Mouse (Mus musculus): ENCODE data around the gene Vegfa. TPM values are rescaled to one million over a fixed set of nuclear protein-coding genes. Genes with fewer than 3 reads are reported as not detected.

The Vegfa gene
- polyA plus RNA-seq, 1 experiment = 52.5 TPM

GRCm38 (mm10) chr17:46049567-46049966 lies 17.4 kb upstream of the Vegfa start:
- Histone ChIP-seq H3K79me3 (ENCODE audit: low read depth) (no peaks in the 10 kb centered on the region), H3K36me3 (ENCODE audit: control insufficient read depth, insufficient read depth) (no peaks in the 10 kb centered on the region), H3ac (ENCODE audit: control insufficient read depth, insufficient read length, low read depth) (no peak overlapping the region), H3K27me3 (ENCODE audit: control insufficient read depth, insufficient read depth, insufficient read length) (no peaks in the 10 kb centered on the region), H3K4me3 (ENCODE audit: insufficient read depth, poor library complexity, severe bottlenecking) (no peak overlapping the region), H3K79me2 (ENCODE audit: control insufficient read depth, insufficient read depth) (no peaks in the 10 kb centered on the region)
- TF ChIP-seq CTCF (IDR thresholded peaks at IDR 0.05; ENCODE audit: control insufficient read depth, insufficient read depth, insufficient read length) (no peak), MYOD1 (IDR thresholded peaks at IDR 0.05; ENCODE audit: control insufficient read depth, insufficient read length, low read depth) (no peak), MAX (IDR thresholded peaks at IDR 0.05) (no peak), MYOG (IDR thresholded peaks at IDR 0.05; ENCODE audit: control insufficient read depth, extremely low read depth, insufficient read length) (no peak), USF1 (IDR thresholded peaks at IDR 0.05; ENCODE audit: low read depth) (no peak), CEBPB (IDR thresholded peaks at IDR 0.05; ENCODE audit: low read depth) (no peak), FOSL1 (IDR thresholded peaks at IDR 0.05; ENCODE audit: insufficient read depth, low read length, poor library complexity, severe bottlenecking) (no peak)

- no peak for TF ChIP-seq MYOG (IDR thresholded peaks at IDR 0.05; ENCODE audit: control insufficient read depth, extremely low read depth, insufficient read length)
- TF ChIP-seq USF1 (IDR thresholded peaks at IDR 0.05; ENCODE audit: low read depth) = no peak
- no peak for TF ChIP-seq MAX (IDR thresholded peaks at IDR 0.05)
- no peak for TF ChIP-seq CEBPB (IDR thresholded peaks at IDR 0.05; ENCODE audit: low read depth)
- no peak for TF ChIP-seq MYOD1 (IDR thresholded peaks at IDR 0.05; ENCODE audit: control insufficient read depth, insufficient read length, low read depth)
- TF ChIP-seq FOSL1 (IDR thresholded peaks at IDR 0.05; ENCODE audit: insufficient read depth, low read length, poor library complexity, severe bottlenecking) = no peak
- no peak for TF ChIP-seq CTCF (IDR thresholded peaks at IDR 0.05; ENCODE audit: control insufficient read depth, insufficient read depth, insufficient read length)
- Histone ChIP-seq H3K79me3 (ENCODE audit: low read depth) (no peaks in the 10 kb centered on the region), H3K27me3 (ENCODE audit: control insufficient read depth, insufficient read depth, insufficient read length) (no peaks in the 10 kb centered on the region), H3ac (ENCODE audit: control insufficient read depth, insufficient read length, low read depth) (no peak overlapping the region), H3K36me3 (ENCODE audit: control insufficient read depth, insufficient read depth) (no peaks in the 10 kb centered on the region), H3K4me3 (ENCODE audit: insufficient read depth, poor library complexity, severe bottlenecking) (no peak overlapping the region), H3K79me2 (ENCODE audit: control insufficient read depth, insufficient read depth) (no peaks in the 10 kb centered on the region)
Measured at GRCm38 (mm10) chr17:46048184-46048583, 16.0 kb upstream of the Vegfa start.

- Histone ChIP-seq H3ac (ENCODE audit: control insufficient read depth, insufficient read length, low read depth) (no peak overlapping the region), H3K4me3 (ENCODE audit: insufficient read depth, poor library complexity, severe bottlenecking) (no peak overlapping the region), H3K79me3 (ENCODE audit: low read depth) (no peaks in the 10 kb centered on the region), H3K79me2 (ENCODE audit: control insufficient read depth, insufficient read depth) (no peaks in the 10 kb centered on the region), H3K36me3 (ENCODE audit: control insufficient read depth, insufficient read depth) (no peaks in the 10 kb centered on the region), H3K27me3 (ENCODE audit: control insufficient read depth, insufficient read depth, insufficient read length) (no peaks in the 10 kb centered on the region)
- TF ChIP-seq FOSL1 (IDR thresholded peaks at IDR 0.05; ENCODE audit: insufficient read depth, low read length, poor library complexity, severe bottlenecking) (no peak), CEBPB (IDR thresholded peaks at IDR 0.05; ENCODE audit: low read depth) (no peak), MYOD1 (IDR thresholded peaks at IDR 0.05; ENCODE audit: control insufficient read depth, insufficient read length, low read depth) (no peak), CTCF (IDR thresholded peaks at IDR 0.05; ENCODE audit: control insufficient read depth, insufficient read depth, insufficient read length) (no peak), MYOG (IDR thresholded peaks at IDR 0.05; ENCODE audit: control insufficient read depth, extremely low read depth, insufficient read length) (no peak), MAX (IDR thresholded peaks at IDR 0.05) (no peak), USF1 (IDR thresholded peaks at IDR 0.05; ENCODE audit: low read depth) (no peak)
Measured at GRCm38 (mm10) chr17:46045742-46046141, 13.6 kb upstream of the Vegfa start.

- no peaks in the 10 kb centered on the region for H3K36me3 ChIP-seq (ENCODE audit: control insufficient read depth, insufficient read depth)
- H3ac ChIP-seq (ENCODE audit: control insufficient read depth, insufficient read length, low read depth) = no peak overlapping the region
- H3K4me3 ChIP-seq (ENCODE audit: insufficient read depth, poor library complexity, severe bottlenecking) = no peak overlapping the region
- H3K27me3 ChIP-seq (ENCODE audit: control insufficient read depth, insufficient read depth, insufficient read length) = no peaks in the 10 kb centered on the region
- no peaks in the 10 kb centered on the region for H3K79me3 ChIP-seq (ENCODE audit: low read depth)
- TF ChIP-seq CTCF (IDR thresholded peaks at IDR 0.05; ENCODE audit: control insufficient read depth, insufficient read depth, insufficient read length) (no peak), MAX (IDR thresholded peaks at IDR 0.05) (no peak), CEBPB (IDR thresholded peaks at IDR 0.05; ENCODE audit: low read depth) (no peak), MYOG (IDR thresholded peaks at IDR 0.05; ENCODE audit: control insufficient read depth, extremely low read depth, insufficient read length) (no peak), MYOD1 (IDR thresholded peaks at IDR 0.05; ENCODE audit: control insufficient read depth, insufficient read length, low read depth) (no peak), FOSL1 (IDR thresholded peaks at IDR 0.05; ENCODE audit: insufficient read depth, low read length, poor library complexity, severe bottlenecking) (no peak), USF1 (IDR thresholded peaks at IDR 0.05; ENCODE audit: low read depth) (no peak)
- no peaks in the 10 kb centered on the region for H3K79me2 ChIP-seq (ENCODE audit: control insufficient read depth, insufficient read depth)
Measured at GRCm38 (mm10) chr17:46044953-46045352, 12.8 kb upstream of the Vegfa start.

- Histone ChIP-seq H3K79me2 (ENCODE audit: control insufficient read depth, insufficient read depth) (no peaks in the 10 kb centered on the region), H3K79me3 (ENCODE audit: low read depth) (no peaks in the 10 kb centered on the region), H3K36me3 (ENCODE audit: control insufficient read depth, insufficient read depth) (no peaks in the 10 kb centered on the region), H3K4me3 (ENCODE audit: insufficient read depth, poor library complexity, severe bottlenecking) (no peak overlapping the region), H3K27me3 (ENCODE audit: control insufficient read depth, insufficient read depth, insufficient read length) (no peaks in the 10 kb centered on the region), H3ac (ENCODE audit: control insufficient read depth, insufficient read length, low read depth) (no peak overlapping the region)
- no peak for TF ChIP-seq CTCF (IDR thresholded peaks at IDR 0.05; ENCODE audit: control insufficient read depth, insufficient read depth, insufficient read length)
- no peak for TF ChIP-seq CEBPB (IDR thresholded peaks at IDR 0.05; ENCODE audit: low read depth)
- no peak for TF ChIP-seq FOSL1 (IDR thresholded peaks at IDR 0.05; ENCODE audit: insufficient read depth, low read length, poor library complexity, severe bottlenecking)
- no peak for TF ChIP-seq MYOD1 (IDR thresholded peaks at IDR 0.05; ENCODE audit: control insufficient read depth, insufficient read length, low read depth)
- no peak for TF ChIP-seq MAX (IDR thresholded peaks at IDR 0.05)
- no peak for TF ChIP-seq MYOG (IDR thresholded peaks at IDR 0.05; ENCODE audit: control insufficient read depth, extremely low read depth, insufficient read length)
- TF ChIP-seq USF1 (IDR thresholded peaks at IDR 0.05; ENCODE audit: low read depth) = no peak
Measured at GRCm38 (mm10) chr17:46042158-46042557, 10.0 kb upstream of the Vegfa start.

GRCm38 (mm10) chr17:46041679-46042078 lies 9.5 kb upstream of the Vegfa start:
- Histone ChIP-seq H3K4me3 (ENCODE audit: insufficient read depth, poor library complexity, severe bottlenecking) (no peak overlapping the region), H3K79me2 (ENCODE audit: control insufficient read depth, insufficient read depth) (no peaks in the 10 kb centered on the region), H3K79me3 (ENCODE audit: low read depth) (no peaks in the 10 kb centered on the region), H3K27me3 (ENCODE audit: control insufficient read depth, insufficient read depth, insufficient read length) (no peaks in the 10 kb centered on the region), H3K36me3 (ENCODE audit: control insufficient read depth, insufficient read depth) (no peaks in the 10 kb centered on the region), H3ac (ENCODE audit: control insufficient read depth, insufficient read length, low read depth) (no peak overlapping the region)
- TF ChIP-seq USF1 (IDR thresholded peaks at IDR 0.05; ENCODE audit: low read depth) = no peak
- no peak for TF ChIP-seq MAX (IDR thresholded peaks at IDR 0.05)
- no peak for TF ChIP-seq FOSL1 (IDR thresholded peaks at IDR 0.05; ENCODE audit: insufficient read depth, low read length, poor library complexity, severe bottlenecking)
- TF ChIP-seq CEBPB (IDR thresholded peaks at IDR 0.05; ENCODE audit: low read depth) = no peak
